Mouse (Mus musculus): ENCODE results near the gene Adam22.
"Not testable (repeated sequence)": the region's sequence is repeated elsewhere in the genome, so short reads cannot be mapped to it uniquely, and the experiment has no call there.

The Adam22 gene

GRCm38 (mm10) chr5:8055721-8056129, 312.2 kb downstream of the Adam22 start:
- no peak for DNase-seq

GRCm38 (mm10) chr5:8053827-8054226, 314.1 kb downstream of the Adam22 start:
- no peak for DNase-seq

- no peak for DNase-seq
Observed at GRCm38 (mm10) chr5:8045855-8046254, 322.1 kb downstream of the Adam22 start, which contains the start of gene Sri. Gene Sri, plus strand, starts transcription at chr5:8046078.

GRCm38 (mm10) chr5:8034596-8034995, 333.4 kb downstream of the Adam22 start:
- not testable (repeated sequence) for DNase-seq
